Mouse (Mus musculus): ENCODE measurements around the gene Polr3g. TPM values are rescaled to one million over a fixed set of nuclear protein-coding genes. Genes with fewer than 3 reads are reported as not detected.

Gene Polr3g
- polyA plus RNA-seq, 1 experiment, result 3.1 TPM

DNA sequence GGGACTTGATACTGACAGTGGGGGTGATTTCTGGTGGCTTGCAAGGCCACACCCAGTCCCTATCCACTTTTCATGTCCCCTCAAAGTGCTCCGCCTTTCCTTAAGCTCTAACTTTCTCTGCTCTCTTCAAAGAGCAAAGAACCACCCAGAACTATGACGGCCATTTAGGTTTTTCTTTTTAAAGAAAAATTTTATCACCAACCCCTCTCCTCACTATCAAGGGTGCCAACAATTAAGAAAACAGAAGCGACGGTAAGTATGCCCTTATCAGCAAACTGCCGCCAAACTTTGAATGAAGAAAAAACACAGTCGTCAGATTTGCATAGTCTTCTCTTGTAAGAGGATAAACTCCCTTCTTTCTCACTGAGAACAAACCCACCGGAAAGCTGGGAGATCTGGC, 547 bp downstream of the Polr3g start:
- Histone ChIP-seq H3K27me3 (replicated peaks; ENCODE audit: control insufficient read depth, insufficient read depth, low read length) (no peaks in the 10 kb centered on the region), H3K36me3 (ENCODE audit: control insufficient read depth, insufficient read depth, low read length) (no peaks in the 10 kb centered on the region), H3K4me3 (ENCODE audit: insufficient read depth, low read depth, low read length) (peak overlapping the region; percentile 93), H3K27ac (ENCODE audit: insufficient read depth, low read depth, low read length) (no peak overlapping the region), H3K4me1 (ENCODE audit: control insufficient read depth, insufficient read depth, low read length) (no peaks in the 10 kb centered on the region)
- no peak for TF ChIP-seq POLR2A (IDR thresholded peaks at IDR 0.05; ENCODE audit: low read depth, low read length)
- TF ChIP-seq CTCF (conservative IDR thresholded peaks at IDR 0.05; ENCODE audit: insufficient read depth, insufficient read length, low read depth, low read length), result no peak
- no peak for DNase-seq
- WGBS, result 5% methylated on average over 7 of the region's 7 CpGs

DNA sequence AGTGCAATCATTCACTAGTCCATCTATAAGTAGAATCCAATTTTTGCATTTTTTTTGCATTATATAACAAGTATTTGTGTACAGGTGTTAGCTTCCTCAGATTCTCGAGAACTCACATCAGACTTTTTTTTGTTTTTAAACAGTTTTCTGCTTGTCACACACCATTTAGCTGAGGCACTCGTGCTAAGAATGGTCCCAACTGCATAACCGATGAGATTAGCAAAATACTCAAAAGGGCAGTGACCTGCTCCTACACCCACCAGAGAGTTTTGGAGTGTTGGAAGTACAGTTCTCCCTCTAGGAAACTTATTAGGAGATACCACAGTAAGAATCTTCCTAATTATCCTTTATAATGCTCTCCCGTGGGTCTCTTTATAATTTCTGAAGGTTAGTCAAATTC, 1.0 kb downstream of the Polr3g start:
- Histone ChIP-seq H3K4me3 (ENCODE audit: insufficient read depth, low read depth, low read length) (no peak overlapping the region), H3K27ac (ENCODE audit: insufficient read depth, low read depth, low read length) (no peak overlapping the region), H3K4me1 (ENCODE audit: control insufficient read depth, insufficient read depth, low read length) (no peaks in the 10 kb centered on the region), H3K36me3 (ENCODE audit: control insufficient read depth, insufficient read depth, low read length) (no peaks in the 10 kb centered on the region), H3K27me3 (replicated peaks; ENCODE audit: control insufficient read depth, insufficient read depth, low read length) (no peaks in the 10 kb centered on the region)
- 33% methylated on average over 4 of the region's 4 CpGs for WGBS
- no peak for DNase-seq
- TF ChIP-seq CTCF (conservative IDR thresholded peaks at IDR 0.05; ENCODE audit: insufficient read depth, insufficient read length, low read depth, low read length) (no peak), POLR2A (IDR thresholded peaks at IDR 0.05; ENCODE audit: low read depth, low read length) (no peak)

DNA sequence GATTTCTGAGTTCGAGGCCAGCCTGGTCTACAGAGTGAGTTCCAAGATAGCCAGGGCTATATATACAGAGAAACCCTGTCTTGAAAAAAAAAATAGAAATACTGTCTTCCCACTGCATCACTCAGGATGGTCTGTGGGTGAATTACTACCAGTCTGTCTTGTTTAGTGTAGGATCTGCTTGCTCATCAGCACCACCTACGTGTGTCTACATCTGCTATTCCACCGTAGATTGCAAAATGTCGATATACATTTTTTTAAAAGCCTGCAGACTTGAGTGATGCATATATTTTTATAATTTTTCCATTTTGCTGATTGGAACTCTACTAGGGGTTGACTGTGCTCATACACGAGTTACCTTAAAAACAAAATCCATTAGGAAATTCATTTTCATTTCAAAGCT, 4.5 kb downstream of the Polr3g start:
- TF ChIP-seq CTCF (conservative IDR thresholded peaks at IDR 0.05; ENCODE audit: insufficient read depth, insufficient read length, low read depth, low read length) (no peak), POLR2A (IDR thresholded peaks at IDR 0.05; ENCODE audit: low read depth, low read length) (no peak)
- WGBS, result 97% methylated on average over 5 of the region's 5 CpGs
- Histone ChIP-seq H3K36me3 (ENCODE audit: control insufficient read depth, insufficient read depth, low read length) (no peaks in the 10 kb centered on the region), H3K4me1 (ENCODE audit: control insufficient read depth, insufficient read depth, low read length) (no peaks in the 10 kb centered on the region), H3K27ac (ENCODE audit: insufficient read depth, low read depth, low read length) (no peak overlapping the region), H3K27me3 (replicated peaks; ENCODE audit: control insufficient read depth, insufficient read depth, low read length) (no peaks in the 10 kb centered on the region), H3K4me3 (ENCODE audit: insufficient read depth, low read depth, low read length) (no peak overlapping the region)
- DNase-seq, result no peak

DNA sequence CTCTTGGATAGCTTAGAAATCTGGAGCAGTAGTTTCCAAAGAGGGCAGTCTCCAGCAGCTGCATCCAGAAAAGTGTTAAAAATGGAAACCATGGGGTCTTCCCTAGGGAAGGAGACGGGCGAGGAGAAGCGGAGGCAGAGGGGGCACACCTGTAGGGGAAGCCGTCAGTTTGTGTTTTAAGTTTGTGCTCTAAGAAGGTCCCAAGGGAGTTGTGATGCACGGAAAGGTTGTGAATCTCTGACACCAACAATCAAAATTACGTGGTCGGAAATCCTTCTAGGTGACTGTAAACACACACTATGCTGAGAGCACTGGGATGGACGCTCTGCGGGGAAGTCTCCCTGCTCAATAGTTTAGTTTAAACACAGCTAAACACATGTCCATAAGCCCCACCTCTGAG, 7.2 kb downstream of the Polr3g start:
- H3K4me3 ChIP-seq (ENCODE audit: insufficient read depth, low read depth, low read length), result no peak overlapping the region
- TF ChIP-seq POLR2A (IDR thresholded peaks at IDR 0.05; ENCODE audit: low read depth, low read length) (no peak), CTCF (conservative IDR thresholded peaks at IDR 0.05; ENCODE audit: insufficient read depth, insufficient read length, low read depth, low read length) (no peak)
- H3K27me3 ChIP-seq (replicated peaks; ENCODE audit: control insufficient read depth, insufficient read depth, low read length), result no peaks in the 10 kb centered on the region
- H3K27ac ChIP-seq (ENCODE audit: insufficient read depth, low read depth, low read length), result no peak overlapping the region
- 89% methylated on average over 9 of the region's 9 CpGs for WGBS
- no peaks in the 10 kb centered on the region for H3K4me1 ChIP-seq (ENCODE audit: control insufficient read depth, insufficient read depth, low read length)
- H3K36me3 ChIP-seq (ENCODE audit: control insufficient read depth, insufficient read depth, low read length), result no peaks in the 10 kb centered on the region
- no peak for DNase-seq

DNA sequence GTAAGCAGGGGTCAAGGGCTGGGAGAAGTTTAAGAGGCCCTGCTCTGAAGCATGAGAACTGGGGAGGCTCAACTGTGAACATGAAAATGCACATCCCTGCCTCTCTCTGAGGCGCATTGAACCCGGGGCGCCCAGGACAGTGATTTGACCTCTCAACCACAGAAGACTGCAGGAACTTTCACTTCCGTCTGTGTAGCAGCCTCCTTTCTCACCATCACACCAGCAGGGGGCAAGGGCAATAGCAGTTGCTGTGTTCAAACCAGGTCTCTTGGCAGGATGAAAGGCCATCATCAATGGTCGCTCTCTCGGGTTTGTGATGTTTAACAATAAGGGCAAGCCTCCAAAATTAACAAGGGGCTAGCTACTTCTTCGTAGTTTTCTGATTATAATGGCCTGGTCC, 7.7 kb downstream of the Polr3g start:
- TF ChIP-seq POLR2A (IDR thresholded peaks at IDR 0.05; ENCODE audit: low read depth, low read length), result no peak
- no peak for TF ChIP-seq CTCF (conservative IDR thresholded peaks at IDR 0.05; ENCODE audit: insufficient read depth, insufficient read length, low read depth, low read length)
- H3K27ac ChIP-seq (ENCODE audit: insufficient read depth, low read depth, low read length), result no peak overlapping the region
- no peaks in the 10 kb centered on the region for H3K36me3 ChIP-seq (ENCODE audit: control insufficient read depth, insufficient read depth, low read length)
- H3K4me3 ChIP-seq (ENCODE audit: insufficient read depth, low read depth, low read length), result no peak overlapping the region
- no peaks in the 10 kb centered on the region for H3K4me1 ChIP-seq (ENCODE audit: control insufficient read depth, insufficient read depth, low read length)
- no peaks in the 10 kb centered on the region for H3K27me3 ChIP-seq (replicated peaks; ENCODE audit: control insufficient read depth, insufficient read depth, low read length)
- 81% methylated on average over 7 of the region's 7 CpGs for WGBS
- no peak for DNase-seq

DNA sequence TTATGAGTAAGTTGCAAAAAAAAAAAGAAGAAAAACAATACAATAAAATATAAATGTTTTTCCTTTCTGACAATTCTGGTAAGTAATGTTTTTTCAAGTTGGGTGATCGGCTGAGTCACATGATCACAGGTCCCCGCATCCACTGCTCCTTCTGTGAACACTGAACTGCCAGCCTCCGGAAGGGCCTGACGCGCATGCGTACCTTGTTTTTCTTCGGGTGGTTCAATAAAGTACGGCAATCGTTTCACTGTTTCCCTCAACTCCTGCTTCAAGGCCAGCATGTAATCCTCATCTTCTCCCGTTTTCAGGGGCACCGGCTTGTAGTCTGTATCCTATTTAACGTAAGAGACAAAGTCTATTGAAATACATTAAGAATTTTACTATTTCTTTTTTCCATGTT, 16.4 kb downstream of the Polr3g start:
- TF ChIP-seq POLR2A (IDR thresholded peaks at IDR 0.05; ENCODE audit: low read depth, low read length), result no peak
- TF ChIP-seq CTCF (conservative IDR thresholded peaks at IDR 0.05; ENCODE audit: insufficient read depth, insufficient read length, low read depth, low read length), result no peak
- Histone ChIP-seq H3K36me3 (ENCODE audit: control insufficient read depth, insufficient read depth, low read length) (no peaks in the 10 kb centered on the region), H3K27me3 (replicated peaks; ENCODE audit: control insufficient read depth, insufficient read depth, low read length) (no peaks in the 10 kb centered on the region), H3K4me3 (ENCODE audit: insufficient read depth, low read depth, low read length) (no peak overlapping the region), H3K27ac (ENCODE audit: insufficient read depth, low read depth, low read length) (no peak overlapping the region), H3K4me1 (ENCODE audit: control insufficient read depth, insufficient read depth, low read length) (no peaks in the 10 kb centered on the region)
- no peak for DNase-seq
- WGBS, result 93% methylated on average over 12 of the region's 12 CpGs

DNA sequence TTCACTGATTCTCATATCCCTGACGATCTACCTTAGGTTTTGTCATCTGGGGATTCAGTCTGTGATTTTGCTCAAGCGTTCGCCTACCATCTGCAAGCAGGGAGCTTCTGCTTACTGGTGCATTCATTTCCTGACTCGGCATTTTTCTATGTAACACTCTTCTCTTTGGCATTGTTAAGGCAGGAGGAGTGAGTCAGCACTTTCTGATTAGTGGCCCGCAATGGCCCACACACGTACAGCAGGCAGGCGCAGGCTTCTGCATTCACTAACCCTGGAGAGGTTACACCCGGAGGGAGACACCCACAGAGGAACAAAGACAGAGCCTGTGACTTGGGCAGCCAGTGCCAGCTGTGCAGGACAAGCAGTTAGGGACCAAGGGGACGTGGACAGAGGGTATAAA, 19.2 kb downstream of the Polr3g start:
- Histone ChIP-seq H3K4me3 (ENCODE audit: insufficient read depth, low read depth, low read length) (no peak overlapping the region), H3K36me3 (ENCODE audit: control insufficient read depth, insufficient read depth, low read length) (no peaks in the 10 kb centered on the region), H3K27ac (ENCODE audit: insufficient read depth, low read depth, low read length) (no peak overlapping the region), H3K4me1 (ENCODE audit: control insufficient read depth, insufficient read depth, low read length) (no peaks in the 10 kb centered on the region), H3K27me3 (replicated peaks; ENCODE audit: control insufficient read depth, insufficient read depth, low read length) (no peaks in the 10 kb centered on the region)
- WGBS, result 51% methylated on average over 9 of the region's 9 CpGs
- DNase-seq, result peak; percentile 23
- no peak for TF ChIP-seq CTCF (conservative IDR thresholded peaks at IDR 0.05; ENCODE audit: insufficient read depth, insufficient read length, low read depth, low read length)
- TF ChIP-seq POLR2A (IDR thresholded peaks at IDR 0.05; ENCODE audit: low read depth, low read length), result no peak

DNA sequence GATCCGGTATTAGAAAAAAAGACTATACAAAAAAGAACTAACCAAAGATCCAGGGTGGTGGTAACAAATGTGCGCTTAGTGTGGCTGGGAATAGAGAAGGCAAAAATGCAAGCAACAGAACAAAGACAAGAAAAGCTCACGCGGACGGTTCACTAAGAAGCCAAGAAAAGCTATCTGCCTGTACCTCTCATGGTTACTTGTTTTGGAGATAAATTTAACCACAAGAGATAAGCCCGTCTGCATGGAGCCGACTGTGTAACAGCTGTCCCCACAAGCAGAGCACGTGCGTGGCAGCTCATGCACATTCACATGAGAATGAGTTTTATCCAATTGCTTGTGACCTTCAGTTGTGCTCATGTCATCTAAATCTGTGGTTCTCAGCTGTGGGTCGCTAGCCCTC, 20.3 kb downstream of the Polr3g start:
- H3K36me3 ChIP-seq (ENCODE audit: control insufficient read depth, insufficient read depth, low read length), result no peaks in the 10 kb centered on the region
- DNase-seq, result no peak
- H3K27ac ChIP-seq (ENCODE audit: insufficient read depth, low read depth, low read length), result no peak overlapping the region
- TF ChIP-seq POLR2A (IDR thresholded peaks at IDR 0.05; ENCODE audit: low read depth, low read length), result no peak
- 86% methylated on average over 10 of the region's 10 CpGs for WGBS
- no peaks in the 10 kb centered on the region for H3K4me1 ChIP-seq (ENCODE audit: control insufficient read depth, insufficient read depth, low read length)
- no peaks in the 10 kb centered on the region for H3K27me3 ChIP-seq (replicated peaks; ENCODE audit: control insufficient read depth, insufficient read depth, low read length)
- H3K4me3 ChIP-seq (ENCODE audit: insufficient read depth, low read depth, low read length), result no peak overlapping the region
